Mouse (Mus musculus): ENCODE measurements at regions not wholly inside any gene's neighbourhood (a gene's known extent, or its start where the extent isn't known, plus 50 kb on each side); places are given as distances from the start of the nearest gene placed in this dataset.

- no peak for DNase-seq
Observed at GRCm38 (mm10) chr8:96340702-96341101, 452.4 kb upstream of the Got2 start.

DNA sequence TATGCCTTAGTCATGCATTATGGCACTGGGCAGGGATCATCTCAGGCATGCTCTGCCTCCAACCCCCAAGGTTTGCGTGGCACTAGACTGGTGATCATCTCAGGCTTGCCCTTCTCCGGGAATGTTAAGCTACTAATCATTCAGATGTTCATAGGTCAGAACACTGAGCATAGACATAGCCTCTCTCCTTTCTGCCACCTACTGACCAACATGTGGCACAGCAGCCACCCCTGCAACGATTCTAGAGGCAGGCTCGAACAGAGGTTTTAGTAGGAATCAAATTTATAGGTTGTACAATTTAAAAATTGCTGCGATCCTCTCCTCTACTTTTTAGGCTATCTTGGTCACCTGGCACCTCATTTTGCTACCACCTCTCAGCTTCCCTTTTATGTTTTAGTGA, 430.0 kb upstream of the Got2 start:
- peak; percentile 8 for DNase-seq

GRCm38 (mm10) chr8:96308989-96309718, 420.8 kb upstream of the Got2 start:
- DNase-seq = no peak

- no peak for DNase-seq
Observed at GRCm38 (mm10) chr8:96296643-96297042, 408.3 kb upstream of the Got2 start.

DNA sequence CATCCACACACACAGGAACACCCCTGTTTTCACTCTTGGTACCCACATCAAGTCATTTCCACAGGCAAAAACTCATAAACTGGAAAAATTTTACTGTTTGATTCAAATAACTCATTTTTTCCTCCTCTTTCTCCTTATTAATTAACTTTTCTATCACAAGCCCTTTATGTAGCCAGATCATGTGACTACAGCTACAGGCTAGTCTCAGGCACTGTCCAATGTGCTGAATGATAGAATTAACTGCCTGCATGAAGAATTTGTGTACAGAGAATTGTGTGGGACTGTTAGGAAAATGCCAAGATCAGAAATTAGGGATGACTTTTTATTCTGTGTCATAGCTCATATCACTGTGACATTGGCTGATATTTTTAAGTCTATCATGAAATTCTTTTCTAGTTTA, 402.4 kb upstream of the Got2 start:
- DNase-seq = no peak

DNA sequence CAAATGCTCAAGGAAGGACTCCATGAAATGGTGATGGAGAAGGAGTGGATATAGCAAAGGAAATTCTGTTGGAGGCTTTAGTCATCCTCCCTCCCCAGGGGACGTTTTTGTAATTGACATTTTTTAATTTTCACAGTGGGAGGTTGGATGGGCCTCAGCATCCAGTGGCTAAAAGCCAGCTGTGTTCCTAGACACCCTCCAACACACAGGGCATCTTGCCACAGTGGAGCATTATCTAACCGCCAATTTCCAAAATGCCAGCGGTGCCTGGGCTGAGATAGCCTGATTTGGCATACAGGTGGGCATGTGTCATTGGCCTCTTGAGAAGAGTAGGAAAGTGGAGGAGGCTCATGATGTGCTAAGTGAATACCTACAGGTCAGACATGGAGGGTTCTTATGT, 401.2 kb upstream of the Got2 start:
- no peak for DNase-seq

DNA sequence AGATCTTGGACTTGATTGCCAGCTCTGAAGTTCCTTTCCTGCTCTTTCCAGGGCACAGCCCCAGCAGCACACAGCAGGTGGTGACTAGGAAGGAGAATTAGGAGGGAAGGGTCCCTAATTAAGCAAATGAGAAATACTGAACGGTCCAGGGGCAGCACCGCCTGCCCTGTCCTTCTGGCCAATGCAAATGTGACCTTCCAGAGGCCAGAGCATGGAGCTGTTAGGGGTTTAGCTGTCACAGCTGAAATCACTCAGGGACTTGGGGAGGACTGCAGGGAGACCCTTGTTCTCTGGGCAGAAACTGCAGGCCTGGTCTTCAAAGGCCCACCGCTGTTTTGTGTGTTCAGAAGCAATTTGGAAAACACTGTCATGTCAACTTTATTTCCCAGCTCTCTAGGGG, 400.2 kb upstream of the Got2 start:
- DNase-seq = no peak

- no peak for DNase-seq
Observed at GRCm38 (mm10) chr8:96277479-96278138, 389.3 kb upstream of the Got2 start.

- DNase-seq = no peak
Observed at GRCm38 (mm10) chr8:96277058-96277457, 388.7 kb upstream of the Got2 start.

DNA sequence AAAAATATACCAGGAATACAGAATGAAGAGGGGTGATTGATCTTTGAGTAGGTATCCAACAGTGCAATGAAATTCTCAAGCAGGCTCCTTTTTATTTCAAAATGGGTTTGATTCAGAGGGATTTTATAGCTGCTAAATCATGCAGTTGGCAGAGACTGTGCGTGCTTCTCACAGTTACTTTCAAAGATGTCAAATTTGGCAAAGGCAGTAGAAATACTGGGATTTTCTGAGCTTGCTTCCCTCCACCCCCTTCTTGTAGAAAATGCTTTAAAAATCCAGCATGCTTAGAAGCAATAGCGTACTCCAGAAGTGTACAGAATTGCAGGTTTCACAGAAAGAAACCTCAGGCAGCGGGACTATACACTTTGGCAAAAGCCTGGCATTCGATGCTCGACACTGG, 367.9 kb upstream of the Got2 start:
- no peak for DNase-seq

GRCm38 (mm10) chr8:96255811-96256210, 367.5 kb upstream of the Got2 start:
- no peak for DNase-seq

GRCm38 (mm10) chr8:96246017-96246416, 357.7 kb upstream of the Got2 start:
- DNase-seq = no peak

GRCm38 (mm10) chr8:96244549-96245152, 356.3 kb upstream of the Got2 start:
- DNase-seq = no peak

DNA sequence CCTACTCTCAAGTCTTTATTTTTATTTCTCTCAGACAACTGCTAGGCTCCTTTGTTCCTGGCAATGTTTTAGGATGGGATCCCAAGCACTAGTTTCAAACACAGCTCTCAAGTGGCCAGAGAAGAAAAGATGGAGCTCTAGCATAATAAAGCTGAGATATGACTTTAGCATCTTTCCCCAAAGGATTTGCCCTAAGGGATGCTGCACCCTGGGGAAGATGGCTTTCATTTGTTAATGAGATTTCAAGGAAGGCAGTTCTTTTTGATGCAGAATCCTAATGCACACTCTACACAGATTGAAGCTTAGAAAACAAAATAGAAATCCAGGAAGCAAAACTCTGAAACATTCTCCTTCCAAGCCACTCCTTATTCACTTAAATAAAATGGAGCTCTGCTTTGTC, 350.1 kb upstream of the Got2 start:
- no peak for DNase-seq

- no peak for DNase-seq
Observed at GRCm38 (mm10) chr8:96237940-96238339, 349.6 kb upstream of the Got2 start.

DNA sequence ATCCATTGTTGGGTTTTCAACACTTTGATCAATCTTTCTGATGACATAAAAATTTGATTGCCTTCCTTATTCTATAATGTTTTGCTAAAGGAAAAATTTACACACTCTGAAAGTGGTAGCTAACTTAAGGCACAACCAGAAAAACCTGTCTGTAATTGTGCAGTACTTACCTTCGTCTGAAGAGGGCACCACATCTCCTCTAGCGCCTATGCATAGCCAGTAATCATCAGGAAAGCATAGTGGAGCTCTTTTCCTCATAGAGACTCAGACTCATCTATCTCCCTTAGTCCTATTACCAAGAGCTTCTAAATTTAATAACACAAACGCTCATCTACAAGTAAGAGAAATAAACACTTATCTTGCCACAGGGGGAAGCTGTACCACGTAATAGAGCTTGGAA, 342.1 kb upstream of the Got2 start:
- DNase-seq = peak; percentile 30
